Mouse (Mus musculus): ENCODE data around the gene Camk1d. TPM values are rescaled to one million over a fixed set of nuclear protein-coding genes. Genes with fewer than 3 reads are reported as not detected.

Gene Camk1d
- total and polyA plus RNA-seq, 2 experiments from 2014 or later = 8.0 to 20.9 TPM

- no peaks in the 10 kb centered on the region for H3K4me1 ChIP-seq (ENCODE audit: insufficient read depth, low read length)
- H3K27ac ChIP-seq (ENCODE audit: low read depth, low read length) = no peak overlapping the region
- no peaks in the 10 kb centered on the region for H3K36me3 ChIP-seq (ENCODE audit: insufficient read depth, low read length)
- H3K27me3 ChIP-seq (ENCODE audit: insufficient read depth, low read length) = no peaks in the 10 kb centered on the region
- no peak overlapping the region for H3K4me3 ChIP-seq (ENCODE audit: low read depth, low read length)
- H3K4me2 ChIP-seq (ENCODE audit: low read depth, low read length, poor library complexity, severe bottlenecking) = no peak overlapping the region
- DNase-seq (ENCODE audit: low spot score) (no peak), ATAC-seq (ENCODE audit: low FRiP score) (no peak)
- TF ChIP-seq CTCF (IDR thresholded peaks at IDR 0.05) = no peak
- WGBS = 80% methylated on average over 7 of the region's 7 CpGs
- H3K9me3 ChIP-seq (ENCODE audit: low read length) = no peaks in the 10 kb centered on the region
- no peak overlapping the region for H3K9ac ChIP-seq (replicated peaks; ENCODE audit: low read length, poor library complexity, severe bottlenecking)
Measured at GRCm38 (mm10) chr2:5643226-5643625, 71.1 kb downstream of the Camk1d start.

DNA sequence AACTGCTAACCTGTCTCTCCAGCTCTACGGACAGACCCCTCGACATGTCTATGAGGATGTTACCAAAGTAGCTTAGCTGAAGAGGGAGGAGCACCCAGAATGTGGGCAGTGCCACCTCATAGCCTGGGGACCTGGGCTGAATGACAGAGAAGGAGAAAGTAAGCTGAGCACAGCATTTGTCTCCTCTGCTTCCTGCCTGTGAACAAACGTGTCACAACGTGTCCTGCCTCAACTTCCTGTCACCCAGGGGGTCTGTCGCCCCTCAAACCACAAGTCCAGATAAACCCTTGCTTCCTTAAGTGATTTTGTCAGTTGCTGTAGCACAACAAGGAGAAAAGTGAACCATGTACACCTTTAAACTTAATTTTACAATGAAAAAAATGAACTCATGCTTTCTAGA lies 71.7 kb downstream of the Camk1d start:
- H3K27me3 ChIP-seq (ENCODE audit: insufficient read depth, low read length) = no peaks in the 10 kb centered on the region
- TF ChIP-seq CTCF (IDR thresholded peaks at IDR 0.05) = no peak
- H3K4me2 ChIP-seq (ENCODE audit: low read depth, low read length, poor library complexity, severe bottlenecking) = no peak overlapping the region
- no peaks in the 10 kb centered on the region for H3K36me3 ChIP-seq (ENCODE audit: insufficient read depth, low read length)
- DNase-seq (ENCODE audit: low spot score) (no peak), ATAC-seq (ENCODE audit: low FRiP score) (no peak)
- no peaks in the 10 kb centered on the region for H3K4me1 ChIP-seq (ENCODE audit: insufficient read depth, low read length)
- no peak overlapping the region for H3K27ac ChIP-seq (ENCODE audit: low read depth, low read length)
- WGBS = 77% methylated on average over 5 of the region's 5 CpGs
- H3K9me3 ChIP-seq (ENCODE audit: low read length) = no peaks in the 10 kb centered on the region
- no peak overlapping the region for H3K9ac ChIP-seq (replicated peaks; ENCODE audit: low read length, poor library complexity, severe bottlenecking)
- H3K4me3 ChIP-seq (ENCODE audit: low read depth, low read length) = no peak overlapping the region

- Histone ChIP-seq H3K4me1 (ENCODE audit: insufficient read depth, low read length) (no peaks in the 10 kb centered on the region), H3K27me3 (ENCODE audit: insufficient read depth, low read length) (no peaks in the 10 kb centered on the region), H3K4me2 (ENCODE audit: low read depth, low read length, poor library complexity, severe bottlenecking) (no peak overlapping the region), H3K9ac (replicated peaks; ENCODE audit: low read length, poor library complexity, severe bottlenecking) (no peak overlapping the region), H3K9me3 (ENCODE audit: low read length) (no peaks in the 10 kb centered on the region), H3K27ac (ENCODE audit: low read depth, low read length) (no peak overlapping the region), H3K4me3 (ENCODE audit: low read depth, low read length) (no peak overlapping the region), H3K36me3 (ENCODE audit: insufficient read depth, low read length) (no peaks in the 10 kb centered on the region)
- ATAC-seq (ENCODE audit: low FRiP score) (no peak), DNase-seq (ENCODE audit: low spot score) (no peak)
- TF ChIP-seq CTCF (IDR thresholded peaks at IDR 0.05) = no peak
- 55% methylated on average over 5 of the region's 5 CpGs for WGBS
Measured at GRCm38 (mm10) chr2:5641678-5642077, 72.6 kb downstream of the Camk1d start.

GRCm38 (mm10) chr2:5640586-5640985 lies 73.7 kb downstream of the Camk1d start:
- 86% methylated on average over 5 of the region's 5 CpGs for WGBS

DNA sequence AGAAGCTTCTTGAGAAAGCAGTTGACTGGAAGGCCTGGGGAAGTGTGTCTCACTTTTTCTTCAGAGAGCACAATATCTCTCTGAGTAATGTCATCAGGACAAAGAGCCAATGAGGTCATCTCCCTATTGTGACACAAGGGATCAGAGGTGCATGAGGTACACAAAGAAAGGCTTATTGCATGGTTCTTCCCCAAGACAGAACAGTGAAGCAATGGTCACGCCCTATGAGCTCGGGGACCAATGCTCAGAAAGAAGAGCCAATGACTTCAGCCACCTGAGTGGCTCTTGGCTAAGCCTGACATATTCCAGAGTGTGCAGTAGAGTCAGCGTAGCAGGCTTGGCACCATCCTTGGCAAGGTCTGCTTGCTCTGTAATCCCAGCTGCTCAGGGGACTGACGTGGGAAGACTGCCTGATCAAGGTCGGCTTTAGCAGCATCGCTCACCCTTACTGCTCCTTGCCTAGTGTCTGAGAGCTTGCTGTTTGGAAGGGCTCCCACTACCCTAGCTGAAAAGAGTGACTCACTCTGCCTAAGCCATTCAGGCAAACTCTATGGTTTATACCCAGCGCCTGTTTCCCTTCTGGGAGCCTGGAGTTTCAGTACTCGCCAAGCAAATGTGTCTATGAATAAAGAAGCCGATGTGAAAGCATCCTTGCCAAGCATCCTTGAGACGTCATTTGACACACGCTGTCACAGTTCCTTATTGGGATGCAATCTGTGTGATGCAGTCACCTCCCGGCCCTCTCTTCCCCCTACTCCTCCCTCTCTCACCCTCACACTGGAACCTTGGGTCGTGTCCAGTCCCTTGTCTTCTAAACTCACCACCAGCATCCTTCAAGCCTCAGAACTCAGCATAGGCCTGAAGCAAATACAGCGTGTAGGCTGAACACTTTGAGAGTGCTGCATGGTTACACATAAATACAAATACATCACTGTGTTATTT lies 77.2 kb downstream of the Camk1d start:
- H3K9ac ChIP-seq (replicated peaks; ENCODE audit: low read length, poor library complexity, severe bottlenecking) = no peak overlapping the region
- H3K4me3 ChIP-seq (ENCODE audit: low read depth, low read length) = no peak overlapping the region
- DNase-seq (ENCODE audit: low spot score) = peak; percentile 81
- H3K4me1 ChIP-seq (ENCODE audit: insufficient read depth, low read length) = no peaks in the 10 kb centered on the region
- 67% methylated on average over 14 of the region's 14 CpGs for WGBS
- H3K27ac ChIP-seq (ENCODE audit: low read depth, low read length) = peak overlapping the region; percentile 32
- no peaks in the 10 kb centered on the region for H3K36me3 ChIP-seq (ENCODE audit: insufficient read depth, low read length)
- H3K27me3 ChIP-seq (ENCODE audit: insufficient read depth, low read length) = no peaks in the 10 kb centered on the region
- no peak overlapping the region for H3K4me2 ChIP-seq (ENCODE audit: low read depth, low read length, poor library complexity, severe bottlenecking)
- ATAC-seq (ENCODE audit: low FRiP score) = peak; percentile 83
- no peaks in the 10 kb centered on the region for H3K9me3 ChIP-seq (ENCODE audit: low read length)
- TF ChIP-seq CTCF (IDR thresholded peaks at IDR 0.05) = no peak

More at GRCm38 (mm10) chr2:5640586-5640985, 73.7 kb downstream of the Camk1d start:
- Histone ChIP-seq H3K36me3 (ENCODE audit: insufficient read depth, low read length) (no peaks in the 10 kb centered on the region), H3K27me3 (ENCODE audit: insufficient read depth, low read length) (no peaks in the 10 kb centered on the region), H3K4me3 (ENCODE audit: low read depth, low read length) (no peak overlapping the region), H3K9me3 (ENCODE audit: low read length) (no peaks in the 10 kb centered on the region), H3K4me1 (ENCODE audit: insufficient read depth, low read length) (no peaks in the 10 kb centered on the region), H3K27ac (ENCODE audit: low read depth, low read length) (no peak overlapping the region), H3K4me2 (ENCODE audit: low read depth, low read length, poor library complexity, severe bottlenecking) (no peak overlapping the region), H3K9ac (replicated peaks; ENCODE audit: low read length, poor library complexity, severe bottlenecking) (no peak overlapping the region)
- DNase-seq (ENCODE audit: low spot score) (no peak), ATAC-seq (ENCODE audit: low FRiP score) (no peak)
- no peak for TF ChIP-seq CTCF (IDR thresholded peaks at IDR 0.05)

DNA sequence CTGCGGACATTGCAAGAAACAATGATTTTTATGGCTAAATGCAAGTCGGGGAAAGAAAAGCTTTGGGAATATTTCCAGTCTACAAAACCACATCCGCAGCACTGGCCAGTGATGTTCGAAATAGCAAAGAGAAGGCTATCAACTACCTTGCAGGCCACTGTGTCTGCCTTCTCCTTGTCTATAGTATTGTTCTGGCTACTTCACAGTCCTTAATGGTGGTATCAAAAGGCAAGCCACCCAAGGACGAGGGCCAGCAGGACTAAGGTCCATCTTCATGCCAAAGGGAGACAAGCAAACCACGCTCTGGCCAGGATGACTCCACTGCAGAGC lies 82.0 kb downstream of the Camk1d start:
- no peak overlapping the region for H3K9ac ChIP-seq (replicated peaks; ENCODE audit: low read length, poor library complexity, severe bottlenecking)
- no peaks in the 10 kb centered on the region for H3K9me3 ChIP-seq (ENCODE audit: low read length)
- no peak for TF ChIP-seq CTCF (IDR thresholded peaks at IDR 0.05)
- H3K27ac ChIP-seq (ENCODE audit: low read depth, low read length) = no peak overlapping the region
- DNase-seq (ENCODE audit: low spot score) = no peak
- H3K4me1 ChIP-seq (ENCODE audit: insufficient read depth, low read length) = no peaks in the 10 kb centered on the region
- no peak overlapping the region for H3K4me3 ChIP-seq (ENCODE audit: low read depth, low read length)
- WGBS = 89% methylated on average over 6 of the region's 6 CpGs
- no peak for ATAC-seq (ENCODE audit: low FRiP score)
- no peaks in the 10 kb centered on the region for H3K27me3 ChIP-seq (ENCODE audit: insufficient read depth, low read length)
- H3K4me2 ChIP-seq (ENCODE audit: low read depth, low read length, poor library complexity, severe bottlenecking) = no peak overlapping the region
- H3K36me3 ChIP-seq (ENCODE audit: insufficient read depth, low read length) = no peaks in the 10 kb centered on the region
